Mouse (Mus musculus): ENCODE measurements at regions not wholly inside any gene's neighbourhood (a gene's known extent, or its start where the extent isn't known, plus 50 kb on each side); places are given as distances from the start of the nearest gene placed in this dataset.
A peak's percentile ranks its signal among the peaks of the same experiment; 100 is the strongest.

DNA sequence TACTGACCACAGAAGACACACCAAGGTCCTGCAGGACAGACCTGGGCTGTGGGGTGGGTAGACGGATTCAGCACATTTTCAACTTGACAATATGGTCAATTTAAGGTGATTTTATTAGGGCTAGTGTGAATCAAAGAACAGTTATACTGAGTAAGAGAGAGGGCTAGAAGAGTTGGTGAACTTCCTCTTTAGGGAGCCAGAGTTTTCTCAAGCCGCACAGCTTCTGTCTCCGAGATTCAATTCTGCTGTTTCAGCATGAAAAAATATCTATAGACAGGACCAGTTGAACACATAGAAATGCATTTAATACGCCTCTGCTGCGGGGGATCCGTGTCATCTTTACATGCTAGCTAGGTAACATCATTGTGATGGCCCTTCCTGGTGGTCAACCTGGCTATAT, 66.4 kb upstream of the Medag start:
- 60% methylated on average over 6 of the region's 6 CpGs for WGBS (ENCODE audit: insufficient replicate concordance)
- no peak overlapping the region for H3K27ac ChIP-seq (ENCODE audit: low read depth)
- no peaks in the 10 kb centered on the region for H3K9me3 ChIP-seq (ENCODE audit: low read length)
- no peaks in the 10 kb centered on the region for H3K27me3 ChIP-seq (ENCODE audit: insufficient read depth, low read length)
- no peak overlapping the region for H3K9ac ChIP-seq (replicated peaks)
- no peaks in the 10 kb centered on the region for H3K4me1 ChIP-seq (ENCODE audit: insufficient read depth)
- H3K36me3 ChIP-seq (replicated peaks; ENCODE audit: insufficient read depth, low read length), result no peaks in the 10 kb centered on the region
- DNase-seq (no peak), ATAC-seq (no peak)
- TF ChIP-seq EP300 (IDR thresholded peaks at IDR 0.05; ENCODE audit: low read depth), result no peak
- no peak for TF ChIP-seq CTCF (IDR thresholded peaks at IDR 0.05; ENCODE audit: low read depth)
- H3K4me3 ChIP-seq (ENCODE audit: low read depth, low read length), result no peak overlapping the region
- H3K4me2 ChIP-seq (ENCODE audit: low read depth, low read length), result no peak overlapping the region

DNA sequence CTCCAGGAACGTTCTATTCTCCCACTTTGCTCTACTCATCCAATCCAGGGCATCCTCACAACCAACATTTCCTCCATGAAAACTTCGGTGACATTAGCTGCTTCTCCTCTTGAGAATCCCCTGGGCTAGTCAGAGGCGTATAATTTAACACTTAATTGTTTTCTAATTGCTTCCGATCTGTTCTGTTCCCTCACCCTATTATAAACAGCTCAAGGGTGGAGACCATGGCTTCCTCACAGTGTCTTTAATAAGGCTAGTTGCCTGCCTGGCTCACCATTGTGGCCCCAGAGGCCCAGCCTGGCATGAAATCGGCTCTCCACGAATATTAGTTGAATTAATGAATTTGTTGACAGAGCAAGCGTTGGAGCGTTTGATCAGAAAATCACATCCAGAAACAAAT, 61.9 kb upstream of the Medag start:
- Histone ChIP-seq H3K9me3 (ENCODE audit: low read length) (no peaks in the 10 kb centered on the region), H3K4me1 (ENCODE audit: insufficient read depth) (peaks cover 7% of the 10 kb centered on the region), H3K27ac (ENCODE audit: low read depth) (no peak overlapping the region), H3K9ac (replicated peaks) (no peak overlapping the region), H3K4me2 (ENCODE audit: low read depth, low read length) (no peak overlapping the region), H3K36me3 (replicated peaks; ENCODE audit: insufficient read depth, low read length) (no peaks in the 10 kb centered on the region), H3K27me3 (ENCODE audit: insufficient read depth, low read length) (no peaks in the 10 kb centered on the region), H3K4me3 (ENCODE audit: low read depth, low read length) (no peak overlapping the region)
- TF ChIP-seq EP300 (IDR thresholded peaks at IDR 0.05; ENCODE audit: low read depth) (no peak), CTCF (IDR thresholded peaks at IDR 0.05; ENCODE audit: low read depth) (no peak)
- ATAC-seq, result no peak
- 73% methylated on average over 8 of the region's 8 CpGs for WGBS (ENCODE audit: insufficient replicate concordance)
- DNase-seq, result no peak

DNA sequence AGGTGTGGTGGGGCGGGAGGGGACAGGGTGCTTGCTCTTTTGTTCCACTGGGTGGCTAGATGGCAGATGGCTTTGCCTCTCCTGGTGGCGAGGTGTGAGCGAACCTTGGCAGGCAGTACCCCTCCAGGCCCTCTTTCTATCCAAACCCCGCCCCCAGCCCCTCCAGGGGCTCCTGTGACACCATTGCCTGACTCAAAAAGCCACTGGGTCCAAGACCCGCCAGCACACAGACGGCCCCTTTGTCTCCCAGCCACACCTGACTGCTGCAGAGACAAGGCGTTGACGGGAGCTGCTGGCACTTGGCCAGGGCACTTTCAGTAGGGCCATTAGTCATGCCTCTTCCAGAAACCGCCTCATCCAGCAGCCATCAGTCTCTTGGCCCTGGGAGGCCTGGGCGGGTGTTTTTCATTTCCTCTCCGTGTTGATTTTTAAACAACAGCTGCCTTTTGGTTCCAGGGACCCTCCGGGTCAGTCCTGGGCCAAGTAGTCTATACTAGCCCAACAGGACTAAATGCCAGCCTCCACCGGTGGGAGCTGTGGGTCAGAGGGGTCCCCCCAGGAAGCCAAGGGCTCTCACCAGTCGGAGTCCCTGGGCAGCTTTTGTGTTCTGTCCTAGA, 58.4 kb upstream of the Medag start:
- peak; percentile 45; the same call in 1 of the 2 replicates for ATAC-seq
- Histone ChIP-seq H3K27ac (ENCODE audit: low read depth) (no peak overlapping the region), H3K27me3 (ENCODE audit: insufficient read depth, low read length) (no peaks in the 10 kb centered on the region), H3K4me2 (ENCODE audit: low read depth, low read length) (no peak overlapping the region), H3K4me3 (ENCODE audit: low read depth, low read length) (no peak overlapping the region), H3K9ac (replicated peaks) (no peak overlapping the region), H3K9me3 (ENCODE audit: low read length) (no peaks in the 10 kb centered on the region), H3K4me1 (ENCODE audit: insufficient read depth) (peaks cover 11% of the 10 kb centered on the region), H3K36me3 (replicated peaks; ENCODE audit: insufficient read depth, low read length) (no peaks in the 10 kb centered on the region)
- WGBS (ENCODE audit: insufficient replicate concordance), result 45% methylated on average over 14 of the region's 14 CpGs
- TF ChIP-seq EP300 (IDR thresholded peaks at IDR 0.05; ENCODE audit: low read depth) (no peak), CTCF (IDR thresholded peaks at IDR 0.05; ENCODE audit: low read depth) (no peak)
- peak; percentile 50 for DNase-seq

DNA sequence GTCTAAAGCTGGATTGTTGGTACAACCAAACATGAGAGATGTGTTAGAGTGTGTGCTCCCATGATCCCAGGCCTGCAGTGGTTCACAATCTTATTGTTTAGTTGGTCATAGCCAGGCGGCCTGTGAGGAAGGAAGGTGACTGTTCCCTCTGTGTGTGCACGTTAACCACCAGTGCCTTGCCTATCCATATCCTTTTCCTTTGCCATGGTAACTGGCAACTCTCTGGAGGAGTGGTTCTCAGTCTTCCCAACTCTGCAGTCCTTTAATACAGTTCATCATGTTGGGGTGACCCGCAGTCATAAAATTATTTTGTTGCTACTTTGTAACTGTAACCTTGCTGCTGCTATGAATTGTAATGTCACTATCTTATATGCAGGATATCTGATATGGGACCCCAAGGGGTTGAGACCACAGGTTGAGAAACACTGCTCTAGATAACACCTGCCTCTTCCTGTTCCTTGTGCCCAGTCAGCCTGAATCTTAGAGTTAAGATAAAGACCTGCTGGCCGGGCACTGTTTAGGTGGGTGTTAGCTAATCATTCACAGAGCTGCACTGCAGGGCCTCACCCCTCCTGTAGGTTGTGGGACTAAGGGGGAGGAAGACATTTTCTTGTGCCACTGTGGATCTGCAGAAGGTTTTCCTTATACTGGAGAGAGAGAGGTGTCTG, 57.0 kb upstream of the Medag start:
- H3K4me2 ChIP-seq (ENCODE audit: low read depth, low read length), result no peak overlapping the region
- peak; percentile 58; the same call in 1 of the 2 replicates for ATAC-seq
- H3K27me3 ChIP-seq (ENCODE audit: insufficient read depth, low read length), result no peaks in the 10 kb centered on the region
- H3K4me3 ChIP-seq (ENCODE audit: low read depth, low read length), result no peak overlapping the region
- no peaks in the 10 kb centered on the region for H3K9me3 ChIP-seq (ENCODE audit: low read length)
- peaks cover 11% of the 10 kb centered on the region for H3K4me1 ChIP-seq (ENCODE audit: insufficient read depth)
- no peak overlapping the region for H3K27ac ChIP-seq (ENCODE audit: low read depth)
- WGBS (ENCODE audit: insufficient replicate concordance), result 42% methylated on average over 4 of the region's 4 CpGs
- H3K9ac ChIP-seq (replicated peaks), result no peak overlapping the region
- TF ChIP-seq EP300 (IDR thresholded peaks at IDR 0.05; ENCODE audit: low read depth) (peak; percentile 71), CTCF (IDR thresholded peaks at IDR 0.05; ENCODE audit: low read depth) (no peak)
- no peak for DNase-seq
- no peaks in the 10 kb centered on the region for H3K36me3 ChIP-seq (replicated peaks; ENCODE audit: insufficient read depth, low read length)

DNA sequence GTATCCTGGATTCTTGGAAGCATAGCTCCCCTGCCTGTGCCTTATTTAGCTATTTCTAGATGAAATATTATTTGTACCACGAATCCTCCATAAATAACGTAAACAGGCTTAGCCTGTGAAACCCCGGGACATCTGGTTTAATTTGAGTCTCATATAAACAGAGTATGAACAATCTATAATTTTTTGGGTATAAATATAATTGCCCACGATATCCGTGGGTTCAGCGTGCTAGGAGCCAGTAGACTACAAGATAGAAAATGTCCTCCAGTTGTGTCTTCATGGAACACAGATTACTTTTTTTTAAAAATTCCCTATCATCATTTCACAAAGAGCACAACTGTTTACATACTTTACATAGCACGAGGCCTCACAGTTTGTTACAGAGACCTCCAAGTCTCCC, 56.4 kb upstream of the Medag start:
- Histone ChIP-seq H3K27ac (ENCODE audit: low read depth) (no peak overlapping the region), H3K36me3 (replicated peaks; ENCODE audit: insufficient read depth, low read length) (no peaks in the 10 kb centered on the region), H3K4me1 (ENCODE audit: insufficient read depth) (peaks cover 11% of the 10 kb centered on the region), H3K9me3 (ENCODE audit: low read length) (no peaks in the 10 kb centered on the region), H3K4me3 (ENCODE audit: low read depth, low read length) (no peak overlapping the region), H3K9ac (replicated peaks) (no peak overlapping the region), H3K27me3 (ENCODE audit: insufficient read depth, low read length) (no peaks in the 10 kb centered on the region), H3K4me2 (ENCODE audit: low read depth, low read length) (no peak overlapping the region)
- ATAC-seq, result no peak
- TF ChIP-seq EP300 (IDR thresholded peaks at IDR 0.05; ENCODE audit: low read depth), result no peak
- TF ChIP-seq CTCF (IDR thresholded peaks at IDR 0.05; ENCODE audit: low read depth), result no peak
- 72% methylated on average over 7 of the region's 7 CpGs for WGBS (ENCODE audit: insufficient replicate concordance)
- no peak for DNase-seq

DNA sequence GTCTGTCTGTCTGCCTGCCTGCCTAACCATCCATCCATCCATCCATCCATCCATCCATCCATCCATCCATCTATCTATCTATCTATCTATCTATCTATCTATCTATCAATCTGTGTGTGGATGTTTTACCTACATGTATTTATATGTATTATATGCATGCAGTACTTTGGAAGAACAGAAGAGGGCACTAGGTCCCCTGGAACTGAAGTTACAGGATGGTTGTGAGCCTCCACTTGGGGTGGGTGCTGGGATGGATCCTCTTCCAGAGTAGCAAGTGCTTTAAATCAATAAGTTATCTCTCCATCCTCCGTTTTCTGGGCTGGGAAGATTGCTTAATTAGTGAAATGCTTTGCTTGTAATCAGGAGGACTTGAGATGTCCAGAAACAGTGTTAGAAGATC, 54.6 kb upstream of the Medag start:
- WGBS (ENCODE audit: insufficient replicate concordance), result 74% methylated on average over 1 of the region's 1 CpGs
- DNase-seq, result no peak
- Histone ChIP-seq H3K36me3 (replicated peaks; ENCODE audit: insufficient read depth, low read length) (no peaks in the 10 kb centered on the region), H3K4me1 (ENCODE audit: insufficient read depth) (peaks cover 11% of the 10 kb centered on the region), H3K27me3 (ENCODE audit: insufficient read depth, low read length) (no peaks in the 10 kb centered on the region), H3K4me3 (ENCODE audit: low read depth, low read length) (no peak overlapping the region), H3K9me3 (ENCODE audit: low read length) (no peaks in the 10 kb centered on the region), H3K4me2 (ENCODE audit: low read depth, low read length) (no peak overlapping the region), H3K9ac (replicated peaks) (no peak overlapping the region), H3K27ac (ENCODE audit: low read depth) (no peak overlapping the region)
- no peak for ATAC-seq
- peak; percentile 27; the same call in 1 of the 2 replicates for TF ChIP-seq CTCF (IDR thresholded peaks at IDR 0.05; ENCODE audit: low read depth)
- no peak for TF ChIP-seq EP300 (IDR thresholded peaks at IDR 0.05; ENCODE audit: low read depth)
